Mouse (Mus musculus): ENCODE measurements at regions not wholly inside any gene's neighbourhood (a gene's known extent, or its start where the extent isn't known, plus 50 kb on each side); places are given as distances from the start of the nearest gene placed in this dataset.

DNA sequence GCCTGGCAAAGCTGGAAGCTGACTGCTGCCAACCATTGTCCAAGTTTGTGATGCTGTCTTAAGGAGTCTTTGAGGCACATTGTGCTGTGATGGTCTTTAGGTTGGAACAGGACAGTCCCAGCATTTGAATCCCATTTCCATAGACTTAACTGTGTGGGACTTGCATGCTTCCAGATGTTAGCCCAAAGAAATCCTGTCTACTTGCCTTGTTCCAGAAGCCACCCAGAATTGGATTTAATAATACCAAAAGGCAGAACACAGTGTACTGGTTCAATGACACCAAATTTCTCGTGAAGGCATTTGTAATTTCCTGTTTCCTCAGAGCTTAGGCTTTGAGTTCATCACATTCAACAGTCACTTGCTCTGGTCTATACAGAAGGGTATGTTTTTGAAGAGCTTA is 444.9 kb upstream of the Slc30a5 start:
- DNase-seq, result no peak

DNA sequence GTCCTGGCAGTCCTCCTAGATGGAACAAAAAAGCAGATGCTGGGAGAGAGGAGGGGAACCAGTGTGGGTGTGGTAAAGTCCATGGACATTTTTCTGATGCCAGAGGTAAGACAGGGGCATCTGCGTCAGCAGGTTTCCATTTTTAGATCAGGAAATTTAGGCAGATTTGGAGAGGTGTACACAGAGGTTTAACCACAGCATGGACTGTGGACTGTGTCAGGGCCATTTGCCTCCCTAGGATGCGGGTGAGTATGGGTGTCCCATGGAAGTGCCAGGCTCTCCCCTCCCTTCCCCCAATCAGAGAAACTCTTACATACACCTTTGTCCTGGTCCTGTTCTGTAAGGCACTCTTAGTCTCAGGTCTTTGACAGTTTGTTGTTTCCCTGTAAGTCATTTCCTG is 443.5 kb upstream of the Slc30a5 start:
- no peak for DNase-seq

DNA sequence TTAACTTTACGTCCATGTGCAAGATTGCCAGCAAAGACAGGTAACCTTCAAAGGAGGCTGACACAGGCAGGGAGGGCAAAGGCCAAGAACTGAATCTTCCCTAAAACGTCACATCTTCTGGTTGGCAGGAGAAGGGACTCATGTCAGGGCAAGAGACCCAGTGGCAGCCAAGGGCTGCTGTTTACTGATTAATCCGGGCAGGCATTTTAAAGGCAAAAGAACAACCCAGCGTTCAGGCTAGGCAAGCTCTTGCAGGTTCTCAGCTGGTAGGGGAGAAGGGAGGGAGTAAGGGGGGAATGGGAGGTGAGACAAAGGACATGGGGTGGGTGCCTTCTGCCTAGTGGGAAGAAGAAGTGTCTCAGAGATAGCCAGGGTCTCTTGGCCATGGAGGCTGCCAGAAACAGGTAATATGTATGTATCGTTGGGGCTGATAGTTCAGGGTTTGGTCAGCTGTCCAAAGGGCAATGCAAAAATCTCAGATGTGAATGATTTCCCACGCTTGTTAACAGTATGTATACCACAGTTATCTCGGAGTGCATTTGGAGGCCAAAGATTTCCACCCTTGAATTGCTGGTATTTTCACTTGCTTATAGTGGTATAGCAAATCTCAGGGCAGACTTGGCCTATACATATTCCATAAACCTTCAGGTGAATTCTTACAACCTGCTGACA is 441.4 kb upstream of the Slc30a5 start:
- DNase-seq, result no peak

DNA sequence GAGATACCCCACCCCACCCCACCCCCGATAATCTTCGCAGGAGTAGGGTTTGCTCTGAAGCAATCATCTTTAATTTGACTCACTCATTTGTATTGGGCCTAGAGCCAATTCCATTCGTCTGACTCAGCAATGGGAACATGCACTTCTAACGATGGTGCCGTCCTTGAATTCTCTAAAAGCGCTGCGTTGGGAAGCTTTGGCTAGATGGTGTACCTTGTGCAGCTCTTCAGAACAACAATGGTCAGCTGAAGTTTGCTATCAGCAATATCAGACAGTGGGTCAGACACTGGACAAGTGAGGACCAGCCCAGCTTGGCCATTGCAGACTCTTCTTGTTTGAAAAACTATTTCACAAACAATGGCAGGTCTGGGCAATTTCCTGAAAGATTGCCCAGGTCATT is 440.1 kb upstream of the Slc30a5 start:
- no peak for DNase-seq

DNA sequence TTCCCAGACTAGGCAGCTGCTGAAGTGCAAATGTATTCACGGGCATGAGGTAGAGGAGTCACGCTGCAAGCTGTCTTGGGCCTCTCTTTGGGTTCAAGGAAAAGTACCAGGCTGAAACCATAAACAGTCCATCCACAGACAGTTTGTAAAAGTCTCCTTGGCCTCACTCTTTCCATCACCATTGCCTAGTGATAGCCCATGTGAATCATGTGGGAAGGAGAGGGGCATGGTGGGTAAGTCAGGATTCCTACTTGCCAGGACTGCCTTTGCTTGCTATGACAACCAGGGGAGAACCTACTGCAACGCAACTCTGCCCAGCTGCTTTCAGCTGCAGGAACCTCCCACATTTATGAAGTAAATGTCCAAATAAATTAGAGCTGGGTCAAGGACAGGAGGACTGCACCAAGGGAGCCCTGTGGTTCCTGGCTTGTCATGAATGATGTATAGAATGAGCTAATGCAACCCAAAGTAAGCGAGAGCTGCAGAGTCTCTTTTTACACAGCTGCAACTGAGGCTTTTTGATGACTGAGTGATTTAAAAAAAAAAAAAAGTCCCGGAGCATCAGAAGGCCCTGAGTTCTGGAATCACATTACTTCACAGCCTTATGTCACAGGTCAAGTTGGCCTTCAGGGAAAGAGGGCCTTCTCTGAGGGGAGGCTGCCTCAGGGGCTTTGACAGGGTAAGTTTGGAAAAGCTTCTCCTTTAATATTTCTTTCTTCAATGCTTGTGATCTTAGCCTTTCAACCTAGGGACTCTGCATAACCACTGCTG is 420.7 kb upstream of the Slc30a5 start:
- no peak for DNase-seq

DNA sequence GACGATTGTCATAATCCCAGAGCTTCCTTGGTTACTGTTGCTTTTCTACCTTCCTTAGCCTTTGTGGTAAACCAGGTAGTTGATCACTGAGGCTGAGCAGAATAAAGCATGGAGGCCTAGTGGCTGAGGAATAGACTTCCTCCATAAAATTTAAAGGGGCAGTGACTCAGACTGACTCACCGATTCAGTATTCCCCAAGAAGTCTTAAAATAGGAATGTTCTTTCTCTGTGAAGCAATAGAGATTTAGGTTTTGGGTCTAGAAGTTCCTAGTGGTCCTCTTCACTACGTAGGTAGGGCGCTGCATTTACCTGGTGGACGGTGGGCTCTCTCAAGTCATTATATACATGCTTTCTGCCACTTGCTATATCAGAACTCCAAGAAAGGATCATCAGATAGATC is 416.1 kb upstream of the Slc30a5 start:
- no peak for DNase-seq

DNA sequence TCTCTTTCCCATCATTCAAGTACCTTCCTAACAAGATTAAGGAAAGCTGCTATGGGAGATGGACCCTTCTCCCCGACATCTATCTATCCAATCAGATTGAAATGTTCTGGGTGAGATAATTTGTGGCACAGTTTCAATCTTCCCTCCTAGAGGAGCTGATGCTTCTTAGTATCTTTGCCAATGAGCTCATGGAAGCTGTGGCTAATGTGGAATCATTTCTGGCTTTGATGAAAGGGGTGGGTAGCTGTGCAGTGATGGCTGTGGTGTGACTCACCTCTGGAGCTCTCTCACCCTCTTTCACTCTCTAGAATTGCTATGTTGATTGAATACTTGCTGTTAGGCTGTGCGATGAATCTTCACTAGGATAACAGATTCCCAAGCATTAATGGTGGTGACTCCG is 411.1 kb upstream of the Slc30a5 start:
- DNase-seq, result no peak

DNA sequence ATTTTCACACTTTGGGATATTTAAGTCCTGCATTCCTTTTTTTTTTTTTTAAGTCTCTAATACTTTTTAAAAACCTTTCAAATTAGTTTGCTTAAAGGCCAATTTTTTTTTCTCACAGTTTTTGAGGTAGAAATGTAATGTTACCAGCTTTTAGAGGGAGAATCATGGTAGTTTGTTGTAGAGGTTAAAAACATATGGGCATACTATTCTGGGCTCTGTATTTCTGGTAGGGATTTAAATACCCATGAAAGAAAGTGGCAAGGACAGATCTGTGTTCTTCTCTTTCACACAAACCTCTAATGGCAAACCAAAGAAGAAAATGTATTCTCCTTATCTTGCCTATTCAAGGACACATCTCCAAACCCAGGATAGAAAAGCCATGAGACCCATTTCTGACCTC is 405.6 kb upstream of the Slc30a5 start:
- no peak for DNase-seq

DNA sequence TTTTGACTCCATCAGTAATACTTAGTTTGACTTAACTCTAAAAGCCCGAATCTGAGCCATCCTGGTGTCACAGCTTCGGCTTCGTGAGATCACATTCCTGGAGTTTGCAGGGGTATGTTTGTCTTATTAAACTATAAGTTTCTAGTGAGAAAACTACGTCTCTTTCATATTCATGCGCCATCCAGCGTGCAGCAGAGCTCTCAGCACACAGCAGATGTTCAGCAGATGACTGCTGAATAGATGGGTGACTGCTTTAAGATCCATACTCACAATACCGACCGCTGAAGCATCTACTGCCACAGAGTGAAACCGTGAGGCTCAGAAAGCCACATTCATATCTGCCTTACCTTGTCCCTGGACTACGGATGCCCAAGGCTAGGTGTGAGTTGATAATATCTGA is 403.8 kb upstream of the Slc30a5 start:
- no peak for DNase-seq

DNA sequence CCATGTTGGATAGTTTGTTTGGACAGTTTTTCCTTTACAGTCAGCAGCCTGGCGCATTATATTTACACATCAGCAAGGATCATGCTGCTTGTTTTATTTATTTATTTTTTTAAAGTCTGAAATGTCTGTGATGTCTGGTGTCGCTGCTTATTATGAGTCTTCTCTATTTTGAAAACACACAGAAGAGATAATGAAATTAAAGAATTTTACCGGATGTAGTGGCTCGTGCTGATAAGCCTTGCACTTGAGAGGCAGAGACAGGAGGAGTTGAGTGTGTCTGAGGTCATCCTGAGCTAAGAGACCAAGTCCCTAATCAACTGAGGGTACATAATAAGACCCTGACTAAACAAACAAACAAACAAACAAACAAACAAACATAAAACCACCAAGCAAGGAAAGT is 402.6 kb upstream of the Slc30a5 start:
- no peak for DNase-seq

DNA sequence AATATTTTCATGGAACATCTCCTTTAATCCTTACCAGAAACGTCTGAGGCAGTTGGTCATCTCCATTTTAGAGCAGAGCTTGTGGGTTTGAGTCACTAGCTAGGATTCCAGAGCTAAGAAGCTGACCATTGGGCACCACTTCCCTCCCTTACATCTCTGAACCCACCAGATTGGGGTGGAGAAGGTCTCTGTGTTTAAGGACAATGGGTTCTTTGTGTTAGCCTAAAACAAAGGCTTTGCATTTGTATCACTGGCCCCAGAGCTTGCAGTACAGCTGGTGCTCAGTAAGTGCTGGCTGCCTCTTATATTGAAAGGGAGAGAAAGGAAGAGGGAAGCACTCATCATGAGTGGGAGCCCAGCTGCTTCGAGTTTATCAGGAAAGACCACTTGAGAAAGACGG is 401.9 kb upstream of the Slc30a5 start:
- DNase-seq, result no peak

DNA sequence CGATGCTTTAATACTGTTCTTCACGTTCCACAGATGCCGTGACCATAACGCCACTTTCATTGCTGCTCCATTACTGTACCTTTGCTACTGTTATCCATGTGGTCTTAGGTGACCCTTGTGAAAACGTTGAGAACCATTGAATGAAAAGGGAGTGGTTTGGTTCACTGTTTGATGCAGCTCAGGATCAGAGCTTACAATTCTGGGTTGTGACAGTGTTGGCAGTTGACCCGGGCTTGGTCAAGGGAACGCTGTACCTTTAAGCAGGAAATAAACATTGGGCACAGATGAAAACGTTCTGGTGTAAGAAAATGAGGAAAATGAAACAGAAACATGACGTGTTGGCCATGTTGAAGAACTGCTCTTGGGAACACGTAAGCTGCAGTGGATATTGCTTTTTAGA is 401.3 kb upstream of the Slc30a5 start:
- DNase-seq, result no peak

DNA sequence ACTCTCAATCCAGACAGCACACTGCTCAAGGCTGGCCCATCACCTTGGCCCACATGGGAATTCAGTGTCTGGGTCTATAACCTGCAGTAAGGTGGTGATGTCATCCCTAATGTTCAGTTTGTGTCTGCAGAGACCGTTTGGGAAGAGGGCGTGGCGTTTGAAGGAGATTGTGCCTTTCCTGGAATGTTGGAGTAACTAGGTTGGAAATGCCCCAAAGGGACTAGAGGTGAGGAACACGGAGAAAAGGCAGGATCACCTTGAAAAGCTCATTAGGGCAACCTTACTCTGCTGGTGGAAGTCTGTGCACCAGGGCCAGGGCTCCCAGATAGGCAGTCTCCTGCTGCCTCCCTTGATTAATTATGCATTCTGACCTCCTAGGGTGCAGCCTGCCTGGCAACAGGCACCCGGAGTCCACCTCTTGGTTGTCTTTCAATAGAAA is 400.6 kb upstream of the Slc30a5 start:
- DNase-seq, result peak; percentile 95

DNA sequence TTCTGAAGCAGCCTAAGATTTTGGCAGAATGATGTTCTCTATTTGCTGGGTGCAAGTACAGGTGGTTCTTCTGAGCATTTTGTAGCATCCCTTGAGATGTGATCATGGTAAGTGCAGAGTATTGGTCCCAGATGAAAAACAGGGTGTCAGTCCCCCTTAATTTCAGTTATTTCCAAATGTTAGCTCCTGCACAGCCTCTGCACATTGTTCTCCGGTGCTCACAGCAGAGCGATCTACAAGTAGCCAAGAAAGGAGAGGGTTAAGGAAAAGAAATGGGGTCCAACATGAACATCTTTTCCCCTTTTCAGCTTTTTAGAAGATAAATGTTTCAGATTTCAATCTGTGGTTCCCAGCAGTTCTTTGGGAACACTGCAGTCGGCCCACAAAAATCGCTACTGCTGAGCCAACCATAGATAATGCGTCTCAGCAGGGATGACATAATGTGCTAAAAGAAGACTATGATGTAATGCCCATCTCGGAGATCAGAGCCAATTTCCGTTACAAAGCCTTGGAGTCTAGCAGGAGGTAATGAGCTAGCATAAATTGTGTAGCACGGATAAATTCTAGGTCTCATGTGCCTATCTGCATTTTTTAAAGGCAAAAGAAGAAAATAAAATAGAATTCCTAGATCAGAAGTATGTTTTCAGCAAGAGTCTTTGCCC is 400.1 kb upstream of the Slc30a5 start:
- peak; percentile 98 for DNase-seq

DNA sequence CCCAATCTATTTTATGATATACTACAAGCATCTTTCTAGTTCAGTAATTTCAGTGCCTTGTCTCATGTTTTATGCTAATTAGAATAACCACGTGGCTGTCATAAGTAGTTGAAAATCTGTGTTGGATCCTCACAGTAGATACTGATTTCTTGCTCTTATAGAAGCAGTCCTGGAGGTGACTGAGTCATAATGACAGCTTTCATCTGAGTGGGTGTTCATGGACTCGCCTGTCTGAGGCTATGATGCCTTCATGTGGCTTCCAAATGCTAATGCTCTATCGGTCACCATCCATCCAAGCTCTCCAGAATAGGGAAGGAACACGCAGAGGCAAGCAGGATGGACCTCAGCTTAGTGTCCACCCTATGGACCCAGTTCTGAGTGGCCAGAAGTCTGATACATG is 396.6 kb upstream of the Slc30a5 start:
- DNase-seq, result no peak

DNA sequence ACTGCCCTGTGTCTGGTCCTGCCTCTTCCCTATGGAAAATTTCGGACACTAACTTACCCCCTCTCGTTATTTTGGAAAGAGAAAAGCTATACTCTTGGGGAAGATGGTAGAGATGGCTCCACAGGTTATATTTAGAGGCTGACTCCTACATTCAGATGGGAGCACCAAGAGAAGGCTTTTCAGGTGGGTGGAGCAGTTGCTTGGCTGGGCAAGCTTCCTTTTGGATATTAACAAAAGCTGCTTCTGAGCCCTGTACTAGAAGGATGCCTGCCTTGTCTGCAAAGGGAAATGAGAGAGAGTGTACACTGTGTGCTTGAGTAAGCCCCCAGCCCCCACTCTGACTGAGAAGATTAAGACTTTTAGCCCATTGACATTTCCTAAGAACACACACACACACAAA is 392.1 kb upstream of the Slc30a5 start:
- DNase-seq, result no peak

DNA sequence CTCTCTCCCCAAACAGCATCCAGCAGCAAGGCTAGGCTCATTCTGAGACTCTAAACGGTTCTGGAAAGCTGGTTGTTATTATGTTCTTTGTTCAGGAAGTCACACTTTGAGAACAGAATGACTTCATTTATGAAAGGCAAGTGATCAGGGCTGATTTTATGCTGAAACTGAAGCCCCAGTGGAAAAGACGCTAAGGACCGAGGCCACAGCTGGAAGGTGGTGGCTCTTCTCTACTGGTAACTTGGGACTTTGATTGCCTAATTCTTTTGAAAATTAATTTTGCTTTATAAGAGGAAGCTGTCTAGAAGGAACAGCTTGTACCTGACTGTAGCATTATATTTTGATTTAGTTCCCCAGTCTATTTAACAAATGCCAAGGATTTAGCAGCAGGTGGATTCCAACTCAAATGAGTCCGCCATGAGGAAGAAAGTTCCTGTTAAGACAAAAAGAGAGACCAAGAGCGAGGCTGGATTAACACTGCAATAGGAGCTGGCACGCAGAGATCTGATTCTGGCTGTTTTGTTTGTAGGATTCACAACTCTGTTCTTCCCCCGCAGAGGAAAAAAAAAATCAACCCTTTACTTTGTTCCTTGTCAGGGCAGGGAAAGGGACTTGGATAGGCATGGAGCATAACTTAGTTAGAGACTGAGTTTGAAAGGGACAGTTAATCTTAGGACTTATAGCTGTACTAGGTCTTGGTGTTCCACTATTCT is 388.3 kb upstream of the Slc30a5 start:
- no peak for DNase-seq

DNA sequence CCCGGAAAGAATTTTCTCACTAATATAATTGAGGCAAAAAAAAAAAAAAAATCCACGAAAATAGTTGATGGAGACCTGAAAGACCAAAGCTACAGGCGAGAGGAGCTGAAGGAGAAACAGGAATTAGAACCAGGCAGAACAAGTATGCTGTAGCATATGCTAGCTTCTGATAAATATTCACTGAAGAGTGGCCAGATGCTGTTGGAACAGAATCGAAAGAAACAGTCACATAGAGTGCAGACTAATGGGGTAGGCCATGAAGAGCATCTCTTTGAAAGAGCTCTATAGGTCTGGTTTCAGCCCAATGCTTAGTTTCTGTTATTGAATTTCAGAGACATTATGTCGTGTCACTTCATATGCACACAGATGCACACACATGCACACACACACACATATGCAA is 386.3 kb upstream of the Slc30a5 start:
- DNase-seq, result no peak

DNA sequence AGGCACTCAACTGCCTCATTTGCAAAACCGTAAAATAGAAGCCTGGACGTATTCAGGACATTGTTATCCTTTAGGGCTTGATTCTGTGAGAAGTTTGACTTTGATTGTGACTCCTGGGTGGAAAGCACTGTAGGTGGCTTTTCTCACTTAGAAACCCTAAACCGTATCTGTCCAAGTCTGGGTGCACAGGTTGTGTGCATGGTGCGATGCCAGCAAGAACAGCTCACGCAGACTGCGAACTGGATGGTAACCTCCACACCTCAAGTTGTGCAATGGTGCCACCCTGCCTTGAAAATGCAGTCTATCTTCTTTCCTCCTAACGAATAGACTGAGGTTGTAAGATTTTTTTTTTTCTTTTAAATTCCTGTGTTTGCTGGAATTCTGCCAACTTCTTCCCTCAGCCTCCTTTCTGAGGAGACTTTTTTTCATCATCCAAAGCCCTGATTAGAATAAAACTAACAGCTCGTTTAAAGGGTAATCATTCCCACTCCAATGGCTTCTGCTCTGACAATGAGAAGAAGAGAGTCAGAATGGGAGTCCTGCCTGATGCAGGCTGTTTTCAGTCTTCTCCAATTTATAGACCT is 383.8 kb upstream of the Slc30a5 start:
- no peak for DNase-seq

DNA sequence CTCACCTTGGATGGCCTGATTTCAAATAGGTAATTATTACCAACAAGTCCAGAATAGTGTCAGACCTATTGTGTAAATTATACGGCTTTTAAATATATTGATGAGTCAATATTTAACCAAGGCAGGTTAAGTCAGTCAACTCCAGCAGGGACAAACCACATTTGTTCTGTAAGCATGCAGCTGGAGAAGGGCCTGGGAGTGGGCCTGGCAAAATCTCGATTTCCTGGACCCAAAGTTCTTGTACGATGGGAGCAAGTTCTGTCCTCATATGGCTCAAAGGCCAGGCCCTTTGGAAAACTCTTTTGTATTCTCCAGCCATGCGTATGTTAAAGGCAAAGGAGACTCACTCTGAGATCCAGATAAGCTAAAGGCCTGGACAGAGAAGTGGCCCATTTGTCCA is 383.2 kb upstream of the Slc30a5 start:
- no peak for DNase-seq

DNA sequence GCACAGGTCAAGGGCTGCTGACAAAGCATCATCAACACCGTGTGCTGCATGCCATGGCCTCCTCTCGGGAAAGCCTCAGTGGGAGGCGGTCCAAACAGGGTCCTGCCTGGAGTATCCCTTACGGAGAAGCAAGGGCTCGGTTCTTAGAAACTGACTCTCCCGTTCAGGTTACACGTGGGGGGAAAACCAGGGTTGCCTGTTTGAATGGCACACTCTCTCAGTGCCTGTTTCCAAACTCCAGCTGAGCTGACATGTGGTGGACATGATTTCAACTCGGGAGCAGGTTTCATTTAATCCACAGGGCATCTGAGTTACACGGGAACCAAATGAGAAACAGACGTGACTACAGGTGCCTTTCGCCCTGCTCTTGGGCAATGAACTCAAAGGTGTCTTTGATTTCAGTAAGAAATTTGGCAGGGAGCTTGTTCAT is 382.6 kb upstream of the Slc30a5 start:
- peak; percentile 83 for DNase-seq

DNA sequence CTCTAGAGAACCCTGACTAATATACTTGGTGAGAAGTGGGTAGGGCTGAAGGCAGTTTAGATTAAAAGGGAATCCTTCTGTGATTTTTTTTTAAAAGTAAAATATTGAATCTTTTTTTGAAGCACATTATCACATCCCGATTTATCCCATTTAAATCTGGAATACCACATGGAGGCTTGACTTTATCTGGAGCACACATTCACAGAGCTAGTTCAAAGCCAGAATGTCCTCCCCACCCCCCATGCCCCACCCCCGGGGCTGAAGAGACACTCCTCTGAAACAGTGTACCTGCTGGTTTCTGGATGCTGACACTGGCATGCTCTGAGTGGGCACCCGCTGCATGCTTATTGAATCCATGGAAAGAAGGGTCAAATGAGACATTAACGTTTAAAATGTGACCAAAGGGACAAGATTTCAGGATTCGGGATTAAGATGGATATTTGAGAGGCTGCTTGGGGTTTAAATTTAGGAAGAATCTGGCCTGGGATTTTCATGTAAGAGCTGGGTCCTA is 382.0 kb upstream of the Slc30a5 start:
- DNase-seq, result no peak

DNA sequence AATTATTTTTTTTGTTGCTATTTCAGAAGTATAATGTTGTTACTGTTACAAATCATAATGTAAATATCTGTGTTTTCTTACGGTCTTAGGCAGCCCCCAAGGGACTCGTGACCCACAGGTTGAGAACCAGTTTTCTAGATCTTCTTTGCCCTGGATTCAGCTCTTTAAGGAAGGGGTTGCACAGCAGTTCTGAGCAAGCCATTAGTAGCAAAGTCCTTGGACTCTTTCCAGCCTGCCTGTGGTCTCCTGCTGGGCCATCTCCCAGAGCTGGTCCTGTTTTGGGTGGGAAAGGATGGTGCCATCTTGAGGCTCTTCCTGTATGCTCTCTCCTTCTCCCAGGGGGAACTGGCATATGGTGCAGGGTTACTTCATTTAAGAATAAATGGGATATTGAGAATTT is 380.9 kb upstream of the Slc30a5 start:
- no peak for DNase-seq

Data from cerebellum, adult 9-10 months (tissue).